Mouse (Mus musculus) ES-Bruce4 (cell line): ENCODE results near the gene Hap1. TPM values are rescaled to one million over a fixed set of nuclear protein-coding genes. Genes with fewer than 3 reads are reported as not detected.
A peak's percentile ranks its signal among the peaks of the same experiment; 100 is the strongest.
"Not testable (repeated sequence)": the region's sequence is repeated elsewhere in the genome, so short reads cannot be mapped to it uniquely, and the experiment has no call there.

Experiments
- H3K27ac ChIP-seq: 2 replicates; pipeline ENCODE4 v1.5.1; 2012; ENCODE audit warnings: low read length, inconsistent platforms; ENCODE audit not compliant: insufficient read depth
- H3K27me3 ChIP-seq: 2 replicates; pipeline ENCODE4 v1.6.1; 2012; ENCODE audit warnings: mild to moderate bottlenecking, low read length, inconsistent platforms; ENCODE audit not compliant: control insufficient read depth, poor library complexity, insufficient read depth, severe bottlenecking
- H3K36me3 ChIP-seq: 2 replicates; pipeline ENCODE4 v1.6.1; 2012; ENCODE audit warnings: inconsistent platforms, mild to moderate bottlenecking, low read length, moderate library complexity; ENCODE audit not compliant: control insufficient read depth, poor library complexity, insufficient read depth, severe bottlenecking
- H3K4me1 ChIP-seq: one replicate; pipeline ENCODE4 v1.8.1; 2011; ENCODE audit warnings: low read length; ENCODE audit not compliant: control insufficient read depth, insufficient read depth
- H3K4me3 ChIP-seq: 2 replicates; pipeline ENCODE4 v1.5.1; 2011; ENCODE audit warnings: low read depth, mild to moderate bottlenecking, low read length
- H3K9ac ChIP-seq: 2 replicates; pipeline ENCODE4 v1.6.1; 2012; ENCODE audit warnings: low read depth, mild to moderate bottlenecking, inconsistent platforms; ENCODE audit not compliant: poor library complexity, severe bottlenecking
- H3K9me3 ChIP-seq: replicated peaks from 2 replicates; pipeline ENCODE4 v1.6.1; 2012; ENCODE audit warnings: mild to moderate bottlenecking, low read length, inconsistent platforms; ENCODE audit not compliant: control insufficient read depth, poor library complexity, insufficient read depth, severe bottlenecking
- CTCF ChIP-seq: IDR thresholded peaks from one replicate; pipeline ENCODE4 v1.8.1; 2011; ENCODE audit warnings: low read depth, low read length
- EP300 ChIP-seq: IDR thresholded peaks from 2 replicates; pipeline ENCODE4 v1.6.1; 2011; ENCODE audit warnings: low read depth, low read length; ENCODE audit not compliant: insufficient read depth
- POLR2A ChIP-seq: IDR thresholded peaks from one replicate; pipeline ENCODE4 v1.8.1; 2011; ENCODE audit warnings: low read length; ENCODE audit not compliant: insufficient read depth
- polyA plus RNA-seq: library from polyadenylated mRNA; stranded (reverse); fragments of >200 nt; gene quantifications from 2 replicates; pipeline ENCODE4 v1.2.4, GENCODE M21; 2011; ENCODE audit warnings: low read depth; ENCODE audit not compliant: missing spikeins, insufficient read depth, insufficient read length

Gene Hap1
- polyA plus RNA-seq, 1 experiment = 12.7 TPM

DNA sequence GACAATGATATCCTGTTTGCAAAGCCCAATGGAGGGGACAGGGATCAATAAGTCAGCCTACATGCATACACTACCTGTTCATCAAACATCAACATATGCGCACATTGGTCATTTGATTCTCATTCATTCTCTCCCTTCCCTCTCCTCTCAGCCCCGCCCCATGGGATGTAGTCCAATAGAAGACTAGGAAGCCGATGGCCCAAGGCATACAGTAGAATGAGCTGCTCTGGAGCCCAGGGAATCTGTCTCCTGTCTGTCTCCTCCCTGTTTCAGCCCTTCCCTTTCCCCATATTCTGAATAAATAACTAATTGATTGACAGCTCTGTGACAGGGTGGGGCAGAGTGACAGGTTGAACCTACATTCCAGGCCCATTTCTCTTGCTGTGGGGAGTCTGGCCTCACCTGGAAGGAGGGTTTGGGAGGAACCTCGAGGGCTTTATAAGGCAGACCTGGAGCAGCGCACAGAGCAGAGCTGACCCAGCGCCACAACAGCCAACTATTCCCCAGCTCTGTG lies 21.9 kb downstream of the Hap1 start, which contains the start of gene Gast:
Gene Gast (plus strand): TSS at position 464 of the 514 bp plus-strand sequence.
- no peak within 1 kb of the TSS for H3K27ac ChIP-seq
- H3K27me3 ChIP-seq = no peaks in the 10 kb centered on the region
- no peak within 1 kb of the TSS for H3K9ac ChIP-seq
- H3K4me1 ChIP-seq = peaks cover 3% of the 10 kb centered on the region
- TF ChIP-seq POLR2A = no peak
- TF ChIP-seq CTCF = no peak
- TF ChIP-seq EP300 = no peak
- H3K9me3 ChIP-seq = no peaks in the 10 kb centered on the region
- H3K36me3 ChIP-seq = no peaks in the 10 kb centered on the region
- no peak within 1 kb of the TSS for H3K4me3 ChIP-seq

GRCm38 (mm10) chr11:100332766-100333515 lies 23.0 kb downstream of the Hap1 start:
- H3K9me3 ChIP-seq = no peaks in the 10 kb centered on the region
- TF ChIP-seq EP300 (no peak), CTCF (no peak), POLR2A (no peak)
- H3K9ac ChIP-seq = no peak overlapping the region
- no peaks in the 10 kb centered on the region for H3K27me3 ChIP-seq
- no peaks in the 10 kb centered on the region for H3K36me3 ChIP-seq
- H3K27ac ChIP-seq = no peak overlapping the region
- peaks cover 3% of the 10 kb centered on the region for H3K4me1 ChIP-seq
- no peak overlapping the region for H3K4me3 ChIP-seq

- H3K36me3 ChIP-seq, H3K27ac ChIP-seq, H3K9me3 ChIP-seq, H3K4me1 ChIP-seq, H3K27me3 ChIP-seq, H3K4me3 ChIP-seq: not testable (repeated sequence)
- peak overlapping the region; percentile 7 for H3K9ac ChIP-seq
Observed at GRCm38 (mm10) chr11:100330816-100331375, 25.0 kb downstream of the Hap1 start.

GRCm38 (mm10) chr11:100330235-100330634 lies 25.7 kb downstream of the Hap1 start:
- H3K9me3 ChIP-seq = no peaks in the 10 kb centered on the region

GRCm38 (mm10) chr11:100327761-100328160 lies 28.2 kb downstream of the Hap1 start:
- TF ChIP-seq POLR2A = no peak
- no peak for TF ChIP-seq EP300
- TF ChIP-seq CTCF = no peak
- Histone ChIP-seq H3K9me3 (no peaks in the 10 kb centered on the region), H3K4me1 (no peaks in the 10 kb centered on the region), H3K27me3 (no peaks in the 10 kb centered on the region), H3K27ac (no peak overlapping the region), H3K36me3 (peaks cover 2% of the 10 kb centered on the region; the same call in 1 of the 2 replicates), H3K4me3 (no peak overlapping the region), H3K9ac (no peak overlapping the region)

More at GRCm38 (mm10) chr11:100330235-100330634, 25.7 kb downstream of the Hap1 start:
- Histone ChIP-seq H3K27me3 (no peaks in the 10 kb centered on the region), H3K4me3 (peak overlapping the region; percentile 36), H3K27ac (no peak overlapping the region), H3K4me1 (peaks cover 3% of the 10 kb centered on the region), H3K9ac (peak overlapping the region; percentile 7; the same call in 1 of the 2 replicates), H3K36me3 (no peaks in the 10 kb centered on the region)
- TF ChIP-seq POLR2A (no peak), CTCF (no peak), EP300 (no peak)

DNA sequence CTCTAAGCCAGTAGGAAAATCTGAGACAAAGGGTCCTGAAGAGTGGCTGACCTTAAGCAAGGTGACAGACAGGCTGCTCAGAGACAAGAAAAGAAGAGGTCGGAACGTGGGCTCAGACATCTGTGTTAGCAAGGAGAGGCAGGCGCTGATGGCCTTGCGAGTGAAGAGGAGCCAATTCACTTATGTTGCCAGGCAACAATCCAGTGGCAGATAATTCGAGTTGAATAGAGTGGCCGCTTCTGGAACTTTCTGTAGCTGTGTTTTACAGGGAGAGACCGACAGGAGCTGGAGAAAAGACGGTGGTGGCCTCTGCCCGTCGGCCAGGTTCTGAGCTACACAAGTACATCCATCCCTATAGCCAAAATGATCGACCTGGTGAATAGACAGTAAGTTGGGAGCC lies 28.6 kb downstream of the Hap1 start:
- Histone ChIP-seq H3K27ac (no peak overlapping the region), H3K4me3 (no peak overlapping the region), H3K9ac (no peak overlapping the region), H3K36me3 (peaks cover 6% of the 10 kb centered on the region), H3K4me1 (no peaks in the 10 kb centered on the region), H3K27me3 (no peaks in the 10 kb centered on the region), H3K9me3 (no peaks in the 10 kb centered on the region)
- TF ChIP-seq EP300 = no peak
